Mouse (Mus musculus) brain, adult 2 months (tissue): ENCODE results near the gene Tuba8.
A peak's percentile ranks its signal among the peaks of the same experiment; 100 is the strongest.

Experiments used
- DNase-seq: peaks from one replicate; pipeline ENCODE4 v3.0.0; 2011; ENCODE audit warnings: low read depth, low spot score

Tuba8 gene

GRCm38 (mm10) chr6:121210149-121210925, at the start of gene Tuba8:
Tuba8 (plus strand) TSS chr6:121210696.
- peak; percentile 88 for DNase-seq

- DNase-seq, result no peak
Observed at GRCm38 (mm10) chr6:121162616-121163015, 47.9 kb upstream of the Tuba8 start.

DNA sequence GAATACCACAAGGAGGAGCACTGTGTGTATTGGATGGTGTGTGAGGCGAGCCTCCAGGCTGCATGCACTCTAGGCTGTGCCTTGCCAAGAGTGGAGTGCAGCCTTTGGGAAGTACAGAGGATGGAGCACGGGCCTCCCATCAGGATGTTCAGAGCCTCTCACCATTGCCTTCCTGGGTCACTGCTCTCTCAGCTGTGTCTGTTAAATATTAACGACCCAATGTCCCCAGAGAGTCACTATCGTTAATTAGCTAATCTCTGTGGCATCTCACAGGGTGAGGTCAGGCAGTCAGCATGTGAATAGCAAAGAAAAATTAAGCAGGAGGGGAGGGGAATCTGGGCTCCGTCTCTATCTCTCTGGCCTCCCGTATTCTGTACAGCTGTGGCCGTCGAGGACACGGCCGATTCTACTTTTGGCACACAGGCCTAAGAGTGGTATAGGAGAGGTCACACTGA, 44.4 kb upstream of the Tuba8 start:
- no peak for DNase-seq

DNA sequence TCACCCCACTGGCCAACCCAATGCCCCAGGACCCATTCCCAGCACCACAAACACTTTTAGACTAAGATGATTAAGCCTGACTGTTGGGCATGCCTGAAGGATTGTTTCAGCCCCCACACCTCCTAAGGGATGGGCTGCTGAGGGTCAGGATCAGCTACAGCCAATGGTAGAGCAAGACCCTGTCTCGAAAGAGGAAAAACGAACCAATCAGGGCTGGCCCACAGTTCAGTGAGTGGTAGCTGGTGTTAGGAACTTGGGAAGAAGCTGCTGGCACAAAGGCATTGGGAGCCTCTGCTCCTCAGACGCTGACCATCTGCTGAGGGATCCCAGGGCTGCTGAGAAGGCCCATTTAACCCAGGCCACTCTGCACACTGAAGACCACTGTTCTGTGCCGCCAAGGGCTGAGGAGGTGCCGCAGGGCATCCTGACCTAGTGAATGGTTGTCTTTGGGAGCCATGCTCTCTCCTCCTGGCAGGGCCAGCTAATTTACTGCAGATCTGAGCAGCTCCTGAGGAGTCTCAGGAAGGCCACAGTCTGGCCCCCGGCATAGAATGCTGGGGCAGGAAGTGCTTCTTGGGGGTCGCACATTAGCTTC, 43.0 kb upstream of the Tuba8 start:
- DNase-seq, result no peak

- no peak for DNase-seq
Observed at GRCm38 (mm10) chr6:121171102-121171501, 39.4 kb upstream of the Tuba8 start.

GRCm38 (mm10) chr6:121173471-121173870, 37.0 kb upstream of the Tuba8 start:
- DNase-seq, result no peak

- no peak for DNase-seq
Observed at GRCm38 (mm10) chr6:121174761-121175160, 35.7 kb upstream of the Tuba8 start.

DNA sequence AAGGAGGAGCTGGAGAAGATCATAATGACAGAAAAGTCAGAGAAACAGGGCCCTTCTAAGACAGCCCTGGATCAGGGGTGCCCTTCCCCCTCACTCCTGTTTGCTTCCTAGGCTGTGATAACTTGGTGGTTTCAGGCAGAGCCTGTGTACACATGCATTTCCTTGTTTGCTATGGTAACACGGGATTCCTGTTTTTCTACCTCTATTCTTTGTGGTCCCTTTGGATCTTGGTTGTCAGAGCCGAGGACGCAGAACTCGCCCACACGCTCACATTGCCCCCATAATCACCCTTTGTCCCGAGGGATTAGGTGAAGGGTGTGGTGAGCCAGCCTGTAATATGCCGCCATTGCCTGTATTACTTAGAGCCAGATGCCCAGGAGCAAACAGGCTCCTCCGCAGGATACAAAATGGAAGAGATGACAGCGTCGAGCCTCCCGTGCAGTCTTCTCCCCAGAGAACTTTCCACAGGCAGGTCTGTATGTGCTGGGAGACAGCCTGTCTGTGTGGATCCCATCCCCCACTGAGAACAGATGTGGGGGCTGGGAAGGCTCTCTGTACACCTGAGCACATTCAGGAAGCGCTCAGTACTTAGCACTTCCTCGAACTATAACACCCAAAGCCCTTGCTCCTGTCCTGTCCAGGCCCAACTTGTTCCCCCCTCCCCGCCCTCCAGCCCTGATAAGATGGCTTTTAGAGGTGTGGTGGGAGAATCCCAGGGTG, 34.3 kb upstream of the Tuba8 start:
- DNase-seq, result no peak

- DNase-seq, result no peak
Observed at GRCm38 (mm10) chr6:121176731-121177098, 33.8 kb upstream of the Tuba8 start.

DNA sequence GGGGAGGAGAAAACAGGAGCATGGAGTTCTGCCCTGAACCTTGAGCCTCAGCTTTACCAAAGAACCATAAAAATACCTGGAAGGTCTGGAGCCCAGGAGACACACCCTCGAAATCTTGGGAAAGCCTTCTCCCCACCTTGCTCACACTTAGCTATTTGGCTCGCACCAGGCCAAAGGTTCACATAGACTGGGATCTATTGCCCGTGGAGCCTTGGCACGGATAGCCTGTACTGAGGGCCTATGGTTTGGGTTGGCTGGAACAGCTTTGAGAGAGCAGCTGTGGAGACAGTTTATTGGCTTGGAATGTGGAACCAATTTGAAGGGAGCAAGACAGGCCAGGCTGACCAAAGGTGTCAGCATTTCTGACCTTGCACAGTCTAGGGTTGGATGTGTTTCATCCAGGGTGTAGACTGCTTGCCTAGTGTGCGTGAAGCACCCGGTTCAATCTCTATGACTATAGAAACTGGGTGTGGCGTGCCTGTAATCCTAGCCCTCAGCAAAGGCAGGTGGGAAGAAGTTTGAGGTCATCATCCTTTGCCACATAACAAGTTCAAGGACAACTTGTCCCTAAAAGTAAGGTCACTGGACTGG, 33.3 kb upstream of the Tuba8 start:
- DNase-seq, result no peak

DNA sequence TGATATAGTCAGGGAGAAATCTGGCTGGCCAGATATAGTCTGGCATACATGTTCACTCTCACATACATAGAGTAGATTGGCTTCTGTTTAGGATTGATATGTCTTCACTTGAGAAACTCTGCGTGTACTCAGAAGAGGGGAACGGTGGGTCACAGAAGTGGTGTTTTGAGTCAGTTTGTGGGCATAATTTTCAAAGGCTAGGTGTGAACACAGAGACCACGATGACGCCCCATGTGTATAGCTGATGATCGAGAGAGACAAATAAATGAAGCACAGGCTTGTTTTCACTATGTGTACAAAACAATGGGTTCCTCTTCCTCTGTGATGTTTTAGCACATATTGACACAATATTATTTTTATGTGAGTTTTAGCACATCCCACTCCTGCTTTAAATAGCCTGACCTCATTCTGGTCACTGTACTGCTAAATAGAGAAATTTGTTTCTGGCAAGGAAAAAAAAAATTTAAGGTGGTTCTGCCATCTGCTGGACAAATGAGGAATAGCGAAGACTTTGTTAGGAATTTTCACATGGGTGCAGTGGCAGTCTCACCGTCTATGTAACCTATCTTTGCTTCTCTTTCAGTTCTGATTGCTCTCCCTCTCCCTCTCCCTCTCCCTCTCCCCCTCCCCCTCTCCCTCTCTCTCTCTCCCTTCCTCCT, 31.7 kb upstream of the Tuba8 start:
- DNase-seq, result peak; percentile 87

GRCm38 (mm10) chr6:121179846-121180245, 30.6 kb upstream of the Tuba8 start:
- no peak for DNase-seq

GRCm38 (mm10) chr6:121183414-121184173, 26.9 kb upstream of the Tuba8 start, which contains the start of gene Pex26:
Pex26 (plus strand) TSS chr6:121183667.
- DNase-seq, result peak; percentile 97

- DNase-seq, result peak; percentile 89
Observed at GRCm38 (mm10) chr6:121184198-121185140, 26.0 kb upstream of the Tuba8 start.

- no peak for DNase-seq
Observed at GRCm38 (mm10) chr6:121185232-121185631, 25.3 kb upstream of the Tuba8 start.

GRCm38 (mm10) chr6:121191261-121192009, 19.1 kb upstream of the Tuba8 start:
- DNase-seq, result no peak

GRCm38 (mm10) chr6:121194061-121194955, 16.2 kb upstream of the Tuba8 start:
- peak; percentile 75 for DNase-seq
